Mouse (Mus musculus): ENCODE data around the gene Krt42. TPM values are rescaled to one million over a fixed set of nuclear protein-coding genes. Genes with fewer than 3 reads are reported as not detected.

The Krt42 gene
- polyA plus RNA-seq, 1 experiment from 2014 or later, result not detected

DNA sequence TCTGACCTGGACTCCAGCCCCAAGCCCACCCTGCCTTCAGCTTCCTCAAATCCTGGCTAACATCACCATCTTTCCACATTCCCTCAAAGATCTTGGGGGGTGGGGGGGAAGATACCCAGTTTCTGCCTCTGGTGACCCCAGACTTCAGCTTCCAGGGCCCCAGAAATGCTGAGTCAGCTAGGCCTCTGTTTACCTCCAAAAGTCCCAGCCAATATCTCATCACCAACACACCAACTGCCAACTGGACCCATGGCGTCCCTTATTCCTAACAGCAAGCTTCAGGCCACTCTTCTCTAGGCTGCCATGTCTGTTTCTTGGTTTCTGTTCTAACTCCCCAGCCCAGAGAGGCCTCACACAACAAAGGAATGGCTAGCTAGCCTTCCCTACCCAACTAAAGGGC lies 2.2 kb upstream of the Krt42 start:
- H3K36me3 ChIP-seq (ENCODE audit: control insufficient read depth, insufficient read depth, low read length), result no peaks in the 10 kb centered on the region
- no peak overlapping the region for H3K27ac ChIP-seq (ENCODE audit: low read depth, low read length)
- no peak for ATAC-seq (ENCODE audit: low FRiP score, low TSS enrichment)
- no peak overlapping the region for H3K4me2 ChIP-seq (replicated peaks; ENCODE audit: low read depth, low read length)
- WGBS, result 100% methylated on average over 1 of the region's 1 CpGs
- H3K9me3 ChIP-seq (ENCODE audit: control insufficient read depth, low read length), result no peaks in the 10 kb centered on the region
- H3K27me3 ChIP-seq (ENCODE audit: control insufficient read depth, insufficient read depth, low read length), result no peaks in the 10 kb centered on the region; the same call in 1 of the 2 replicates
- H3K4me3 ChIP-seq (ENCODE audit: low read length), result no peak overlapping the region
- H3K9ac ChIP-seq (ENCODE audit: low read depth, low read length), result no peak overlapping the region
- H3K4me1 ChIP-seq (ENCODE audit: control insufficient read depth, insufficient read depth, low read length), result no peaks in the 10 kb centered on the region

DNA sequence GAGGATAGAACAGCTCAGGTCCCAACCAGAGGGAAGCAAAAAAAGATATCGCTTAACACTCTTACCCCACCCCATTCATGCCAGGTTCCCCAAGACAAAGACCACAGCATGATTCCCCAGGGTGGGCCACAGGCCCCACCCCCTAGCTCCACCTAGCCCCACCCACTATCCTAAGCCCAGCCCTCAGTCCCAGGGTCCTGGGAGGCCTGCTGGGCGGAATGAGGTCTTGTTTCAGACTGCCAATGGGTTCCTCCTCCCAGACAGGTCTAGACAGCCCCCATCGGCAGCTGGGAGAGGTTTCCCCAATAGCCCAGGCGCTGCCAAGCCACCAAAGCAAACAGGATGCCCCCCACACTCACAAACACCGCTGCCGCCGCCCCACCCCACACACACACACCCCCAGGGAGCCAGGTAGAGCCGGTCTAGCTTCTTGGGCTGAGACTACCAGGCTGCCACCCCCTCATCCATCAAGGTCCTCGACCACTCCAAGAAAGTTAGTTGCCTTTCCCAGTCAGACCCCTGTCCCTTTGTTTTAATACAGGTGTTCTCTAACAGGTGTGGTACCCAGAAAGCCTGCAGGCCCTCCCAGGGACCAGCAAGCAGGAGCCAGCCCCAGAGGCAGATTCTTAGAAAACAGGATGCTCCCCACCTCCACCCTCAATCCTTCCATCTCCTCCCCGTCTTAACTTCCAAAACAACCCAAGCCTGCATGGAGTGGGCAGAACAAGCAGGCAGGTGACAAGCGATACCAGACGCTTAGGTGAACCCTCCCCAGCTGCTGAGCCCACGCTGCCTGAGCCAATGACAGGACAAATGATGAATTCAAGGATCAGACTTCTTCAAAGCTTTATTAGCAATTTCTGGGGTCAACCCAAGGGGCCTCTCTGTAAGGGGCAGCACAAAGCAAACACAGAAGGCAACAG lies 7.4 kb downstream of the Krt42 start:
- no peaks in the 10 kb centered on the region for H3K27me3 ChIP-seq (ENCODE audit: control insufficient read depth, insufficient read depth, low read length)
- no peaks in the 10 kb centered on the region for H3K36me3 ChIP-seq (ENCODE audit: control insufficient read depth, insufficient read depth, low read length)
- no peak overlapping the region for H3K27ac ChIP-seq (ENCODE audit: low read depth, low read length)
- WGBS, result 26% methylated on average over 13 of the region's 13 CpGs
- ATAC-seq (ENCODE audit: low FRiP score, low TSS enrichment), result no peak
- no peaks in the 10 kb centered on the region for H3K4me1 ChIP-seq (ENCODE audit: control insufficient read depth, insufficient read depth, low read length)
- no peak overlapping the region for H3K4me2 ChIP-seq (replicated peaks; ENCODE audit: low read depth, low read length)
- H3K9me3 ChIP-seq (ENCODE audit: control insufficient read depth, low read length), result no peaks in the 10 kb centered on the region
- H3K4me3 ChIP-seq (ENCODE audit: low read length), result no peak overlapping the region
- no peak overlapping the region for H3K9ac ChIP-seq (ENCODE audit: low read depth, low read length)

DNA sequence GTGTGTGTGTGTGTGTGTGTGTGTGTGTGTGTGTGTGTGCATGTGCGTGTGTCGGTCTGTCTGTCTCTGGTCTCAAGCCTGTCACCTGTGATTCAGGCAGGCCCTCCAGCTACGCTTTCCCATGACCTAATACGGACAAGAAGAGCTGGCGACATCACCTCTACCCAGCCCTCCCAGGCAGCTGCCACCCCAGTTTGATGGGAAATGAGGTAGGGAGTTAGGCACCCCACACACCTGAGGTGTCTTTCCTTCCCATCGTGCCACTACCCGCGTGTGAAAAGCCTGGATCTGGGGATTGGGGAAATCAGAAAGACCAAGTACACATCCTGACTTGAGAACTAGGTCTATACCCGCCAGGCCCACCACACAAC lies 8.5 kb downstream of the Krt42 start:
- no peak overlapping the region for H3K4me3 ChIP-seq (ENCODE audit: low read length)
- H3K4me2 ChIP-seq (replicated peaks; ENCODE audit: low read depth, low read length), result no peak overlapping the region
- ATAC-seq (ENCODE audit: low FRiP score, low TSS enrichment), result no peak
- no peaks in the 10 kb centered on the region for H3K4me1 ChIP-seq (ENCODE audit: control insufficient read depth, insufficient read depth, low read length)
- H3K9ac ChIP-seq (ENCODE audit: low read depth, low read length), result no peak overlapping the region
- H3K27ac ChIP-seq (ENCODE audit: low read depth, low read length), result no peak overlapping the region
- H3K36me3 ChIP-seq (ENCODE audit: control insufficient read depth, insufficient read depth, low read length), result no peaks in the 10 kb centered on the region
- 86% methylated on average over 9 of the region's 9 CpGs for WGBS
- H3K9me3 ChIP-seq (ENCODE audit: control insufficient read depth, low read length), result no peaks in the 10 kb centered on the region
- no peaks in the 10 kb centered on the region for H3K27me3 ChIP-seq (ENCODE audit: control insufficient read depth, insufficient read depth, low read length)

DNA sequence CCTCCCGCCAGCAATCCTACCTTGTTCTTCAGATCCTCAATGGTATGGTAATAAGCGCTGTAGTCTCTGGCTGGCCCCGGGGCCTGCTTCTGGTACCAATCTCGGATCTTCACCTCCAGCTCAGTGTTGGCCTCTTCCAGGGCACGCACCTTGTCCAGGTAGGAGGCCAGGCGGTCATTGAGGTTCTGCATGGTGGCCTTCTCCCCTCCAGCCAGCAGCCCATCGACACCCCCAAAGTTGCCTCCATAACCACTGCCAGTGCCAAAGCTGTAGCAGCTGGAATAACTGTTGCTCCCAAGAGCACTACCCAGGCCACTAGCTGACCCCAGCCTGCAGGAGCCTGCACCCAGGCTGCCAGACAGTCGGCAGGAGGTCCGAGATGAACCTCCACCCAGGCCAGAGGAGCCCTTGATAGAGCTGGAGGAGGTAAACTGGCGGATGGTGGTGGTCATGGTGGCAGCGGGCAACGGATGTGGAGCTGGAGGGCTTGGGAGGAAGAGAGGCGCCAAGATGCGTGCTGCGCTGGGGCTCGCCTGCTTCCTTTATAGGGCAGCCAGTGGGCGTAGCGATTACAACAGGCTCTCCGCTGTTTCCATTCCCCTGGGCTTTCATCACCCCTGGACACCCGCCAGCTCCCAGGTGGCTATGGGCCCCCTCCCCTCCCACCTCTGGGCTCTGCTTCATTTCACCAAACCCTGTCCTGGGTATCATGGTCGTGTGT lies 9.0 kb downstream of the Krt42 start, which contains the start of gene Krt17:
Gene Krt17, minus strand, starts transcription at position 516 of the 721 bp plus-strand sequence.
- Histone ChIP-seq H3K4me2 (replicated peaks; ENCODE audit: low read depth, low read length) (no peak within 1 kb of the TSS), H3K9ac (ENCODE audit: low read depth, low read length) (no peak within 1 kb of the TSS), H3K4me3 (ENCODE audit: low read length) (no peak within 1 kb of the TSS), H3K36me3 (ENCODE audit: control insufficient read depth, insufficient read depth, low read length) (no peaks in the 10 kb centered on the region), H3K27me3 (ENCODE audit: control insufficient read depth, insufficient read depth, low read length) (no peaks in the 10 kb centered on the region), H3K4me1 (ENCODE audit: control insufficient read depth, insufficient read depth, low read length) (no peaks in the 10 kb centered on the region), H3K27ac (ENCODE audit: low read depth, low read length) (no peak within 1 kb of the TSS), H3K9me3 (ENCODE audit: control insufficient read depth, low read length) (no peaks in the 10 kb centered on the region)
- WGBS, result 88% methylated on average over 21 of the region's 21 CpGs
- no peak for ATAC-seq (ENCODE audit: low FRiP score, low TSS enrichment)

DNA sequence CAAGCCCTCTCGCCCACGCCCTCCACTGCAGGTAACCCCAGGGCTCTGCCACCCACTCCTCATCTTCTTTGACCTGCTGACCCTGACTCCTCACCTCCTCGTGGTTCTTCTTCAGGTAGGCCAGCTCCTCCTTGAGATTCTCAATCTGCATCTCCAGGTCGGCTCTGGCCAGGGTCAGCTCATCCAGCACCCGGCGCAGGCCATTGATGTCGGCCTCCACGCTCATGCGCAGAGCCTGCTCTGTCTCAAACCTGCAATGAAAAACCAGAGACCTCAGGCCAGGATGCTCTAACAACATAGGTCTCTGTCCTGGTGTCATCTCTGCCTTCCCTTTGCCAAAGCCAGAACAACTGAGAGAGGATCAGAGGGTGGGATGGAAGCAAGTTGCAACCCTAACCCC lies 10.6 kb downstream of the Krt42 start:
- Histone ChIP-seq H3K4me1 (ENCODE audit: control insufficient read depth, insufficient read depth, low read length) (no peaks in the 10 kb centered on the region), H3K27ac (ENCODE audit: low read depth, low read length) (no peak overlapping the region), H3K4me3 (ENCODE audit: low read length) (no peak overlapping the region), H3K27me3 (ENCODE audit: control insufficient read depth, insufficient read depth, low read length) (no peaks in the 10 kb centered on the region), H3K4me2 (replicated peaks; ENCODE audit: low read depth, low read length) (no peak overlapping the region), H3K9me3 (ENCODE audit: control insufficient read depth, low read length) (no peaks in the 10 kb centered on the region), H3K9ac (ENCODE audit: low read depth, low read length) (no peak overlapping the region), H3K36me3 (ENCODE audit: control insufficient read depth, insufficient read depth, low read length) (no peaks in the 10 kb centered on the region)
- no peak for ATAC-seq (ENCODE audit: low FRiP score, low TSS enrichment)
- 89% methylated on average over 9 of the region's 9 CpGs for WGBS

DNA sequence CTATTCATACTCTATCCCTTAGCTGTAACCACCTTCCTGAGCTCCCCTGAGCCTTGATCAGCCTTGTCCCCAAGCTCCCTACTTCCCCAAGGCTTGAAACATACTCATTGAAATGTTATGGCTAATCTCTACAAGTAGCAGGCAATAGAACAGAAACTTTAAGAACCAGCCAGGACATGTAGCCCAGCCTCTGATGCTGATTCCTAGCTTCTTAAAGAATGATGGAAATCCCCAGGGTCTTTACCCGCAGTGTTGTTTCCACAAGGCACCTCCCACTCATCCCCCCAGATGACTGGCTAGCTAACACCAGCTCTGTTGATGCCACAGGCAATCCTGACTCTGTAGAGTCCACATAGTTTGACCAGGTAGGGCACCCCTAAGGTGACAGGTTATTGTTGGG lies 11.7 kb downstream of the Krt42 start:
- Histone ChIP-seq H3K4me2 (replicated peaks; ENCODE audit: low read depth, low read length) (no peak overlapping the region), H3K4me1 (ENCODE audit: control insufficient read depth, insufficient read depth, low read length) (no peaks in the 10 kb centered on the region)
- WGBS, result 67% methylated on average over 1 of the region's 1 CpGs

DNA sequence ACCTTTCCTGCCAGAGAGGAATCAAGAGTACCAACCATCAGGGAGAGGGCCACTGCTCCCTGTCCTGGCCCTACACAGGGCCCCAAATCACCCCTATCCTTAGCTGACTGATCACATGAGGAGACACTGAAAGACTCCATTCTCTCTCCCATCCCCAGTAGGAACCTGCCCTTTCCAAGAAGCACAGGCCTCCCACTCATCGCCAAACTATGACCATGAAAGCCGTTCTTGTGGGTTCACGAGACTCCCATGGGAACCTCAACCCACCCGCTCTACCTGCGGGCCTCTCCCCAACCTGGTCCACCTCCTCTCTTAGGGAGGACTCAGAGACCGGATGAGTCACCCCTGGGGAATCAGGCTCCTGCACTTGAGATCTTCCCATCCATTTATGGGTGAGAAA lies 14.2 kb downstream of the Krt42 start:
- ATAC-seq (ENCODE audit: low FRiP score, low TSS enrichment), result no peak
- 92% methylated on average over 6 of the region's 6 CpGs for WGBS

More for the DNA sequence above, 11.7 kb downstream of the Krt42 start:
- Histone ChIP-seq H3K9me3 (ENCODE audit: control insufficient read depth, low read length) (no peaks in the 10 kb centered on the region), H3K9ac (ENCODE audit: low read depth, low read length) (no peak overlapping the region), H3K27ac (ENCODE audit: low read depth, low read length) (no peak overlapping the region), H3K27me3 (ENCODE audit: control insufficient read depth, insufficient read depth, low read length) (no peaks in the 10 kb centered on the region), H3K4me3 (ENCODE audit: low read length) (no peak overlapping the region), H3K36me3 (ENCODE audit: control insufficient read depth, insufficient read depth, low read length) (no peaks in the 10 kb centered on the region)
- ATAC-seq (ENCODE audit: low FRiP score, low TSS enrichment), result no peak

DNA sequence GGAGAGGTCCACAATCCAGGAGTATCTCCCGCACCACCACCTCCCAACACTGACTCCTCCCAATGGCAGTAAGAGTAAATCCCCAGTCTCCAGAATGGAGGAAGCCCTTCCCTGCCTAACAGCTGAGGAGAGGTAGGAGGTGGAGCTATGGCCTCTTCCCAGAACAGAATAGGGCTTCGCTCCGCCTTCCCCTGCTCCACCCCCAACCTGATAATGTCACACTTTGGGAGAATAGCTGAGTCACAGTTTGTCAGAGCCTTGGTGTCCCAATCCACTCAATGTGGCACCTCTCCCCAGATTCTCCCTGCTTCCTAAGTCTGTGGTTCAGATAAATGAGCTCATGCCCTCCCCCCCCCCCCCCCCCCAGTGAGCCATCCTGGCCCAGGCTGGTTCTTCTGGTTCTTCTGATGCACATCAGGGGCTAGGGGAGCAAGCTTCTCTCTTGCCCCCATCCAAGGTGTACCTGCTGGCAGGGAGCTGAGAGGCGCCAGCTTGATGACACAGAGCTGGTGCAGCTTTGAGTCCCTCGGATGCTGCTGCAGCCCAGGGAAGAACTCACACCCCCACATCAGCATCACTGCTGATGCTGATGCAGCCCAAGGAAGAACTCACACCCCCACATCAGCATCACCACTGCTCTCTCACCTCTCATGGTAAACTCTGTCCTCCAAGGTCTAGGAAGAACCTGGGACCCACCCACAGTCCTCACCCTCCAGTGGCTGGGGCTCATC lies 15.1 kb downstream of the Krt42 start:
- no peak overlapping the region for H3K27ac ChIP-seq (ENCODE audit: low read depth, low read length)
- H3K4me3 ChIP-seq (ENCODE audit: low read length), result no peak overlapping the region
- H3K27me3 ChIP-seq (ENCODE audit: control insufficient read depth, insufficient read depth, low read length), result no peaks in the 10 kb centered on the region
- WGBS, result 52% methylated on average over 5 of the region's 5 CpGs
- H3K4me1 ChIP-seq (ENCODE audit: control insufficient read depth, insufficient read depth, low read length), result no peaks in the 10 kb centered on the region
- ATAC-seq (ENCODE audit: low FRiP score, low TSS enrichment), result no peak
- no peak overlapping the region for H3K4me2 ChIP-seq (replicated peaks; ENCODE audit: low read depth, low read length)
- no peak overlapping the region for H3K9ac ChIP-seq (ENCODE audit: low read depth, low read length)
- H3K9me3 ChIP-seq (ENCODE audit: control insufficient read depth, low read length), result no peaks in the 10 kb centered on the region
- no peaks in the 10 kb centered on the region for H3K36me3 ChIP-seq (ENCODE audit: control insufficient read depth, insufficient read depth, low read length)

More for the DNA sequence above, 14.2 kb downstream of the Krt42 start:
- Histone ChIP-seq H3K27ac (ENCODE audit: low read depth, low read length) (no peak overlapping the region), H3K27me3 (ENCODE audit: control insufficient read depth, insufficient read depth, low read length) (no peaks in the 10 kb centered on the region), H3K36me3 (ENCODE audit: control insufficient read depth, insufficient read depth, low read length) (no peaks in the 10 kb centered on the region), H3K9me3 (ENCODE audit: control insufficient read depth, low read length) (no peaks in the 10 kb centered on the region), H3K4me3 (ENCODE audit: low read length) (no peak overlapping the region), H3K9ac (ENCODE audit: low read depth, low read length) (no peak overlapping the region), H3K4me1 (ENCODE audit: control insufficient read depth, insufficient read depth, low read length) (no peaks in the 10 kb centered on the region), H3K4me2 (replicated peaks; ENCODE audit: low read depth, low read length) (no peak overlapping the region)
